Mouse (Mus musculus) embryonic fibroblast, embryonic 13.5 days (primary cell): ENCODE results near the gene Tpk1. TPM values are rescaled to one million over a fixed set of nuclear protein-coding genes. Genes with fewer than 3 reads are reported as not detected.

Experiments
- H3K27ac ChIP-seq: 2 replicates; pipeline ENCODE4 v1.5.1; 2012; ENCODE audit warnings: low read length, control low read depth, inconsistent platforms; ENCODE audit not compliant: insufficient read depth
- H3K4me1 ChIP-seq: 2 replicates; pipeline ENCODE4 v1.6.1; 2011; ENCODE audit warnings: low read length; ENCODE audit not compliant: control insufficient read depth, insufficient read depth
- H3K4me3 ChIP-seq: 2 replicates; pipeline ENCODE4 v1.5.1; 2011; ENCODE audit warnings: mild to moderate bottlenecking, control low read depth, low read length; ENCODE audit not compliant: insufficient read depth
- CTCF ChIP-seq: IDR thresholded peaks from 2 replicates; pipeline ENCODE4 v1.5.1; 2011; ENCODE audit warnings: mild to moderate bottlenecking, control low read depth, low read length, moderate library complexity, borderline replicate concordance; ENCODE audit not compliant: insufficient read depth
- POLR2A ChIP-seq: IDR thresholded peaks from 2 replicates; pipeline ENCODE4 v1.6.1; 2011; ENCODE audit warnings: low read depth, mild to moderate bottlenecking, control low read depth, low read length, moderate library complexity
- polyA plus RNA-seq: library from polyadenylated mRNA; stranded (reverse); fragments of >200 nt; gene quantifications from 2 replicates; pipeline ENCODE4 v1.2.4, GENCODE M21; 2011; ENCODE audit warnings: low read depth; ENCODE audit not compliant: missing spikeins, insufficient read length

The Tpk1 gene
- polyA plus RNA-seq, 1 experiment, result 16.3 TPM

DNA sequence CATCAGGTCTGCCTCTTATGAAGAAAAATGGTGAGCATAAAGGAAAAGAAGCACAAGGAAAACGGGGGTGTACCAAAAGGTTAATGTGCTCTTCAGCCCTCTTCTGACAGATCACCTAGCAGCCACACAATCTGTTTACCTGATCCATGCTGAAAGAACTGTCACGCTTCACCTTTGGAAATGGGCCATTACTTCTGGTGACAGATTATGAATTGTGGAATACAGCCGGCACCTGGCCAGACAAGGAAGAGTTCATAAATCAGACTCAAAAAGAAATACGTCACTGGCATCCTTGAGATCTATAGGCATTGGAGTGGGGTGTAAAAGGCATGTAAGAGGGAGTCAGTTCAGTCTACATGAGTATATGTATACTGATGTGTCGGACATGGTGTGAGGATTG is 292.9 kb downstream of the Tpk1 start:
- no peak overlapping the region for H3K4me3 ChIP-seq
- no peak for TF ChIP-seq POLR2A
- no peak for TF ChIP-seq CTCF
- no peaks in the 10 kb centered on the region for H3K4me1 ChIP-seq
- no peak overlapping the region for H3K27ac ChIP-seq

DNA sequence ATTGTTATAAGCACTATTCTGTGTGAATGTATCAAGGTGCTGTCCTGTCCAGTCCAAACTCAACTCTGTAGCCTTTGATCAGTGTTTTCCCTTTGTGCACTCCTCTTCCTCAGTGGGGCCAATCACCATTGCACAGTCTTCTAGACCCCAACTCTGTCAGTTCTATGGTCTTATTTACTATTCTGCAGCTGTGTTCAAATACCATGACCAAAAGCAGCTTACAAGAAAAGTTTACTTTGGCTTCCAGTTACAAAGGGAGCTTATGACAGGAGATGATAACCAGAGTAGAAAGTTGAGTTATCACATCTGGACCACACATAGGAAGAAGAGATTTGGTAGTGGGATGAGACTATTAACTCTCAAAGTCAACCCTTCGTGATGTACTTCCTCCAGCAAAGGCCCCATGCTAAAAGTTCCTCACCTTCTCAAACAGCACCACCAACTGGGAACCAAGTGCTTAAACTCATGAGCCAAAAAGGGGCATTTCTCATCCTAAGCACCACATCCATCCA is 298.6 kb downstream of the Tpk1 start:
- H3K27ac ChIP-seq, result no peak overlapping the region
- H3K4me3 ChIP-seq, result no peak overlapping the region
- H3K4me1 ChIP-seq, result peaks cover 3% of the 10 kb centered on the region
- no peak for TF ChIP-seq CTCF
- no peak for TF ChIP-seq POLR2A

DNA sequence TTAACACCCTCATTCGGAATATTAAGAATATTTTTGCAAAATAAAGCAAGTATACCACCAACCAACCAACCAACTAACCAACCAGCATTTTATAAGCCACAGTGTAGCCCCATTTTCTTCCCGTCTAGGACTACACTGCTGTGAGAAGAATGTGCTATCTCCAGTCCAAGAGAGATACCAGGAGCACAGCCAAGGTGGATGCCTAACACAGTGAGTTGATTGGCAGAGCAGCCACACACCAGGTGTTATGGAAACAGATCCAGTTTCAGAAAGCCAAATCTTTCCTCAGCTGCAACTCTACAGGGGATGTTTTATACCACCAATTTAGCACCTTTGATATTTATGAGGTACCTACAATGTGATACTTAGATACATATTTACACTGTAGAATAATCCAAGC is 299.1 kb downstream of the Tpk1 start:
- no peak overlapping the region for H3K4me3 ChIP-seq
- H3K27ac ChIP-seq, result no peak overlapping the region
- H3K4me1 ChIP-seq, result peaks cover 3% of the 10 kb centered on the region
- no peak for TF ChIP-seq POLR2A
- no peak for TF ChIP-seq CTCF

DNA sequence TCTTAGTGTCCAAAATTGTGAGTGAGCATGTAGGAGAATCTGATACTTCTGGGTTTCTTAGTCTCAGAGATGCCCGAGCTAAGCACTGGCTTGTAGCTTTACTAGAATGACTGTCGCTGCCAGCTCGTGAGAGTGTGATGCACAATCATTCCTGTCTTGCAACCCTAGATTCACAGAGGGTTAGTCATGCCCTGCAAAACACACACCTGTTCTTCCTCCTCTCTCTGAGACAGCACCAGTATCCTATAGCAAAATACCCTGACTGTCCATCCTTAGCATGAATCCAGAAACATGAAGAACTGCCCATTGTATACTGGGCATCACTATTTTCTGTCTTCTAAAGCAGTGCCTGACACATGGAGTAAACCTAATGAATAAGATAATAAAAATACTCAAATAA is 302.2 kb downstream of the Tpk1 start:
- no peak overlapping the region for H3K4me3 ChIP-seq
- TF ChIP-seq POLR2A (no peak), CTCF (no peak)
- no peak overlapping the region for H3K27ac ChIP-seq
- peaks cover 3% of the 10 kb centered on the region for H3K4me1 ChIP-seq

GRCm38 (mm10) chr6:43363291-43363820 is 302.7 kb downstream of the Tpk1 start:
- TF ChIP-seq POLR2A (no peak), CTCF (no peak)
- peaks cover 3% of the 10 kb centered on the region for H3K4me1 ChIP-seq
- H3K27ac ChIP-seq, result no peak overlapping the region
- no peak overlapping the region for H3K4me3 ChIP-seq

GRCm38 (mm10) chr6:43361248-43361647 is 304.8 kb downstream of the Tpk1 start:
- Histone ChIP-seq H3K27ac (no peak overlapping the region), H3K4me1 (peaks cover 3% of the 10 kb centered on the region), H3K4me3 (no peak overlapping the region)
- TF ChIP-seq CTCF (no peak), POLR2A (no peak)

DNA sequence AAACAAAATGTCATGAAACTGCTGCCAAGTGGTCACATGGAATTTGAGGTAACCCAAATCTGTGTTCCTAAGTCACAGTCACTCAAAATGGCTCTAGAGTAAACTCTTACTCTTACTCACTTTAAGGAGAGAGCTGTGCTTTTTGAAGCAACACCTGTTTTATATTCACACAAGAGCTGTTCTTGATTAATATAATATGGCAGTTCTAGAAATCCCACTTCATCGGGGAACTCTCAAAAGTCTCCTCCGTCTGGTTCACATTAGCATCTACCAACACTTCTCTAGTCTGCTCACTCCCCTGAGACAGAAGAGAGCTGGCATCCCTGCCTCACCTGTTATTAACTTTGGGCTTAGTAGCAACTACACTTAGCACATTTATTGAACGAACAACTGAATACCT is 305.9 kb downstream of the Tpk1 start:
- TF ChIP-seq CTCF (no peak), POLR2A (no peak)
- Histone ChIP-seq H3K4me1 (peaks cover 3% of the 10 kb centered on the region), H3K4me3 (no peak overlapping the region), H3K27ac (no peak overlapping the region)

DNA sequence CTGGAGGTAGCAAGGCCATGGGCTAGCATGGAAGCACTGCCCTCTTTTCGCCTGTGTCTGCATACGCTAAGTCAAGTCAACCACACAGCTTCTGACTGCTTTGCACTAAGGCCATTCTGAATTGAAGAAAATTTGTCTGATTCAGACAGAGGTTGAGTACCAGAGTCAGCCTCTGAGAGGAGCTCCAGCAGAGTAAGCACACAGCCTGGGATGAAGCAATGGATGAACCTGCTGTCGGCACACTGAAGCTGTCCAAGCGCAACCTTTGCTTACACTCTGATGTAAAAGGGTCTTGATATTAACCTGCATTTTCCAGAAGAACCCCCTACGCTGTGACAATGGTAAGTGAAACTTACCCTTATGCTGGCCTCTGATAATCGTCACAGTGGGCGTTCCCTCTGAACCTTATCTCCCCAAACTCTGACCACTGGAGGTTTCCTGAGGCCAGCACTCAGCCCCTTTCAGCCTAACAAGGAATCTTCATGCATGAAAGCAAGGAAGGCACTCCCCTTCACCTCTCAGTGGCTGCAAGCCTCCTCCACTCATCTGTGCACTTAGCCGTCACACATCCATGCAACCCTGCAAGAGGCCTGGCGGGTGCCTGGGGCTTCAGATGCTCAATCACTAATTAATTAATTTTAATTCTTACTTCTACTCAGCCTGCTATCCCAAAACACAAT is 311.4 kb downstream of the Tpk1 start:
- H3K4me1 ChIP-seq, result peaks cover 3% of the 10 kb centered on the region
- TF ChIP-seq CTCF (no peak), POLR2A (no peak)
- no peak overlapping the region for H3K27ac ChIP-seq
- no peak overlapping the region for H3K4me3 ChIP-seq

DNA sequence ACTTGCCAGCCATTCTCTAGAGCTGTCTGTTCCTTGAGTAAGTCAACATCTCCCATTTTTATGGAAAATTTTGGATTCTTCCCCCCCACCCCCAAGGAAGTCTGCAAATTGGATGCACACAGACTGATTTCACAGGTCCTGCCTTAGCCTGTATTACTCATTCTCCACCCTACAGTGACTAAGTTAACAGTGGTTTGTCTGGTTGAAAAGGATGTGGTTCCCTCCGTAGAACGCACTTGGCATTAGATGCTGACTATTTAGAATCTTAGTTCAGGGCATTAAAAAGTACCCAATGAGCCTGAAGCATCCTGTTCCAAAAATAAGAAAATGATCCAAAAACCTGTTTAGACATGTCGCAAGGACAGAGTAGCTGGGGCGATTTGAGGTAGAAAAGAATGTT is 312.6 kb downstream of the Tpk1 start:
- TF ChIP-seq CTCF (no peak), POLR2A (no peak)
- Histone ChIP-seq H3K4me1 (peaks cover 3% of the 10 kb centered on the region), H3K4me3 (no peak overlapping the region), H3K27ac (peak overlapping the region; percentile 64; the same call in 1 of the 2 replicates)

GRCm38 (mm10) chr6:43349083-43349482 is 317.0 kb downstream of the Tpk1 start:
- Histone ChIP-seq H3K4me1 (peaks cover 3% of the 10 kb centered on the region), H3K4me3 (no peak overlapping the region), H3K27ac (no peak overlapping the region)
- no peak for TF ChIP-seq CTCF
- TF ChIP-seq POLR2A, result no peak
